Mouse (Mus musculus) midbrain, embryonic 16.5 days (tissue): ENCODE data around the gene Cyp2j12. TPM values are rescaled to one million over a fixed set of nuclear protein-coding genes. Genes with fewer than 3 reads are reported as not detected.
"Not testable (repeated sequence)": the region's sequence is repeated elsewhere in the genome, so short reads cannot be mapped to it uniquely, and the experiment has no call there.

ENCODE experiments used
- ATAC-seq: fragments of 200-750 bp; cut with Nextera tagmentation; 2 replicates; pipeline ENCODE4 v1.8.0; 2017; ENCODE audit warnings: moderate TSS enrichment
- H3K27ac ChIP-seq: fragments of 300-500 bp; sonication (generic); 2 replicates; pipeline ENCODE4 v1.5.1; 2014; ENCODE audit warnings: mild to moderate bottlenecking, low read length, mixed read lengths
- H3K27me3 ChIP-seq: fragments of 300-500 bp; sonication (generic); 2 replicates; pipeline ENCODE4 v1.6.1; 2014; ENCODE audit warnings: low read depth, low read length, mixed read lengths; ENCODE audit not compliant: control insufficient read depth, insufficient read depth
- H3K36me3 ChIP-seq: fragments of 300-500 bp; sonication (generic); 2 replicates; pipeline ENCODE4 v1.6.1; 2014; ENCODE audit warnings: mild to moderate bottlenecking, low read length, moderate library complexity, mixed read lengths; ENCODE audit not compliant: control insufficient read depth, insufficient read depth
- H3K4me1 ChIP-seq: fragments of 300-500 bp; sonication (generic); 2 replicates; pipeline ENCODE4 v1.6.1; 2014; ENCODE audit warnings: mild to moderate bottlenecking, low read length, mixed read lengths; ENCODE audit not compliant: control insufficient read depth, insufficient read depth
- H3K4me2 ChIP-seq: fragments of 300-500 bp; sonication (generic); 2 replicates; pipeline ENCODE4 v1.6.1; 2014; ENCODE audit warnings: mild to moderate bottlenecking, low read length, mixed read lengths
- H3K4me3 ChIP-seq: fragments of 300-500 bp; sonication (generic); 2 replicates; pipeline ENCODE4 v1.5.1; 2014; ENCODE audit warnings: low read depth, mild to moderate bottlenecking, low read length, moderate library complexity, mixed read lengths
- H3K9ac ChIP-seq: fragments of 300-500 bp; sonication (generic); 2 replicates; pipeline ENCODE4 v1.6.1; 2014; ENCODE audit warnings: low read depth, low read length, mixed read lengths
- H3K9me3 ChIP-seq: fragments of 300-500 bp; sonication (generic); replicated peaks from 2 replicates; pipeline ENCODE4 v1.6.1; 2014; ENCODE audit warnings: mild to moderate bottlenecking, low read length, mixed read lengths; ENCODE audit not compliant: control insufficient read depth, poor library complexity, severe bottlenecking
- WGBS: fragments of 180-500 bp; shearing (Covaris S2); extraction: QIAGEN DNeasy Blood & Tissue Kit; methylation state at CpG from one replicate; pipeline ENCODE4 v1.1.7; 2014; 5-methylcytosine and 5-hydroxymethylcytosine counted together
- polyA plus RNA-seq: library from polyadenylated mRNA; unstranded; fragments of >200 nt; fragmentation: Nextera tagmentation; extraction: Ambion mirVana; gene quantifications from 2 replicates; pipeline ENCODE4 v1.2.1, GENCODE M21; 2015

The Cyp2j12 gene
- not detected in 2 replicates for polyA plus RNA-seq

GRCm38 (mm10) chr4:96140732-96141467 lies at the start of gene Cyp2j12:
Gene Cyp2j12 (minus strand): TSS chr4:96141152.
- Histone ChIP-seq H3K27ac (no peak within 1 kb of the TSS), H3K9me3 (no peaks in the 10 kb centered on the region), H3K4me3 (no peak within 1 kb of the TSS), H3K9ac (no peak within 1 kb of the TSS), H3K36me3 (no peaks in the 10 kb centered on the region), H3K27me3 (no peaks in the 10 kb centered on the region), H3K4me1 (no peaks in the 10 kb centered on the region), H3K4me2 (no peak within 1 kb of the TSS)
- 76% methylated on average over 7 of the region's 7 CpGs for WGBS
- ATAC-seq = no peak

- not testable (repeated sequence) for ATAC-seq, H3K9ac ChIP-seq, H3K9me3 ChIP-seq, H3K27ac ChIP-seq, H3K4me1 ChIP-seq, H3K4me3 ChIP-seq, H3K4me2 ChIP-seq, H3K36me3 ChIP-seq, H3K27me3 ChIP-seq
- WGBS = 92% methylated on average over 5 of the region's 5 CpGs
Observed at GRCm38 (mm10) chr4:96189321-96189720, 48.4 kb upstream of the Cyp2j12 start.

GRCm38 (mm10) chr4:96188671-96189070 lies 47.7 kb upstream of the Cyp2j12 start:
- H3K27me3 ChIP-seq, H3K4me3 ChIP-seq, H3K9me3 ChIP-seq, H3K27ac ChIP-seq, H3K36me3 ChIP-seq, H3K4me1 ChIP-seq, ATAC-seq, H3K4me2 ChIP-seq, H3K9ac ChIP-seq: not testable (repeated sequence)
- 92% methylated on average over 2 of the region's 2 CpGs for WGBS

- H3K4me2 ChIP-seq, H3K36me3 ChIP-seq, H3K4me3 ChIP-seq, H3K4me1 ChIP-seq, H3K9ac ChIP-seq, H3K9me3 ChIP-seq, H3K27ac ChIP-seq, H3K27me3 ChIP-seq, ATAC-seq: not testable (repeated sequence)
- 95% methylated on average over 2 of the region's 2 CpGs for WGBS
Observed at GRCm38 (mm10) chr4:96188146-96188545, 47.2 kb upstream of the Cyp2j12 start.

- not testable (repeated sequence) for H3K27ac ChIP-seq, H3K27me3 ChIP-seq, H3K36me3 ChIP-seq, H3K4me2 ChIP-seq, ATAC-seq, H3K4me3 ChIP-seq, H3K9ac ChIP-seq, H3K4me1 ChIP-seq, H3K9me3 ChIP-seq
- WGBS = 89% methylated on average over 2 of the region's 2 CpGs
Observed at GRCm38 (mm10) chr4:96184716-96185115, 43.8 kb upstream of the Cyp2j12 start.

GRCm38 (mm10) chr4:96162839-96163238 lies 21.9 kb upstream of the Cyp2j12 start:
- H3K4me3 ChIP-seq = no peak overlapping the region
- no peak overlapping the region for H3K9ac ChIP-seq
- WGBS = 100% methylated on average over 1 of the region's 1 CpGs
- H3K27ac ChIP-seq = no peak overlapping the region
- no peak overlapping the region for H3K4me2 ChIP-seq
- no peaks in the 10 kb centered on the region for H3K36me3 ChIP-seq
- no peak for ATAC-seq
- H3K9me3 ChIP-seq = no peaks in the 10 kb centered on the region
- no peaks in the 10 kb centered on the region for H3K4me1 ChIP-seq
- no peaks in the 10 kb centered on the region for H3K27me3 ChIP-seq

GRCm38 (mm10) chr4:96161575-96161974 lies 20.6 kb upstream of the Cyp2j12 start:
- no peaks in the 10 kb centered on the region for H3K36me3 ChIP-seq
- H3K27ac ChIP-seq = no peak overlapping the region
- H3K4me3 ChIP-seq = no peak overlapping the region
- H3K9ac ChIP-seq = no peak overlapping the region
- no peaks in the 10 kb centered on the region for H3K9me3 ChIP-seq
- H3K4me2 ChIP-seq = no peak overlapping the region
- no peak for ATAC-seq
- no peaks in the 10 kb centered on the region for H3K4me1 ChIP-seq
- WGBS = 95% methylated on average over 1 of the region's 1 CpGs
- no peaks in the 10 kb centered on the region for H3K27me3 ChIP-seq

- WGBS = 100% methylated on average over 1 of the region's 1 CpGs
- H3K27me3 ChIP-seq = no peaks in the 10 kb centered on the region
- H3K4me2 ChIP-seq = no peak overlapping the region
- no peaks in the 10 kb centered on the region for H3K36me3 ChIP-seq
- no peak for ATAC-seq
- no peak overlapping the region for H3K4me3 ChIP-seq
- no peaks in the 10 kb centered on the region for H3K9me3 ChIP-seq
- no peak overlapping the region for H3K9ac ChIP-seq
- H3K27ac ChIP-seq = no peak overlapping the region
- no peaks in the 10 kb centered on the region for H3K4me1 ChIP-seq
Observed at GRCm38 (mm10) chr4:96139226-96139625, 1.7 kb downstream of the Cyp2j12 start.

GRCm38 (mm10) chr4:96134246-96134645 lies 6.7 kb downstream of the Cyp2j12 start:
- ATAC-seq = no peak
- no peaks in the 10 kb centered on the region for H3K9me3 ChIP-seq
- no peaks in the 10 kb centered on the region for H3K4me1 ChIP-seq
- 82% methylated on average over 3 of the region's 3 CpGs for WGBS
- no peak overlapping the region for H3K27ac ChIP-seq
- H3K36me3 ChIP-seq = no peaks in the 10 kb centered on the region
- H3K4me2 ChIP-seq = no peak overlapping the region
- no peak overlapping the region for H3K9ac ChIP-seq
- no peaks in the 10 kb centered on the region for H3K27me3 ChIP-seq
- H3K4me3 ChIP-seq = no peak overlapping the region
